7 mouse cellular contexts compared by ENCODE assay signal in the genomic region with DNA sequence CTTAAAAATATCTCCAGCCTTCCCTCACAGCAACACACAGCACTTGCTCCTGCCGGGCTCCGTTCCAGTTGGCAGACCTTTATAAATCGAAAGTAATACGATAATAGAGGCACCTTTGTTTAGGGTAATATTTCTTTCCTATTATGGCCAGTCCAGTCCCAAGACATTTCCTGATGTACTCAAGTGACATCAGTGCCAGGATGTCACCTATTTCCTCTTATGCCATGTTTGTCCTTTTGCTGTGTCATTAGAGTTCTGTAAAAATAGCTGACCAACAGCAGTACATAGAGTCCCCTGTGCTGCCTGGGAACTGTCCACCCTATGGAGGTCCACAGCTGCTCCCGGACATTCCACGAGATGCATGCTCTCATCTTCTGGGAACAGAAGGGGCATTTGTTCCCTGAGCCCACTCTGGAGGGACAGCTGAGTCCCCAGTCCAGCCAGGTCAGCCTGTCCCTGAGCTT.
A peak's percentile ranks its signal among the peaks of the same experiment; 100 is the strongest.
DNase-seq lines count a peak whose midpoint lies in the region; ATAC-seq lines count a peak whose summit lies in the region.

No protein-coding gene starts in this region.

- no peak overlapping the region for H3K4me2 ChIP-seq in neural tube, embryonic 11.5 days (ENCODE audit: low read depth)

- H3K27ac ChIP-seq in neural tube, embryonic 11.5 days (ENCODE audit: low read depth, low read length): 0 out of 2 replicates have a peak overlapping the region, but pooled peaks have one; percentile 21
- peak overlapping the region; percentile 19; the same call in 1 of the 2 replicates for H3K27ac ChIP-seq in heart, embryonic 10.5 days

- H3K4me1 ChIP-seq in neural tube, embryonic 11.5 days (ENCODE audit: control insufficient read depth, insufficient read depth, low read length): no peaks in the 10 kb centered on the region
- H3K4me1 ChIP-seq in heart, embryonic 10.5 days: peaks cover 22% of the 10 kb centered on the region

- no peak for DNase-seq in neural tube, embryonic 11.5 days (ENCODE audit: low spot score)
- no peak for DNase-seq in neural tube, embryonic 10.5 days (ENCODE audit: extremely low spot score, low spot score)
- no peak for DNase-seq in heart, embryonic 10.5 days (ENCODE audit: low spot score)
- DNase-seq in kidney, postnatal 14 days: peak; percentile 51
- peak; percentile 80 for DNase-seq in skeletal muscle tissue, adult 2 months (ENCODE audit: low read depth, low spot score)
- no peak for DNase-seq in thymus, postnatal 36 days
- no peak for DNase-seq in spleen, postnatal 14 days (ENCODE audit: low spot score in 2 of 2)

- 66% methylated on average over 6 of the region's 6 CpGs for WGBS in neural tube, embryonic 11.5 days
- WGBS in heart, embryonic 10.5 days: 63% methylated on average over 6 of the region's 6 CpGs

- no peaks in the 10 kb centered on the region for H3K27me3 ChIP-seq in neural tube, embryonic 11.5 days (ENCODE audit: control insufficient read depth, insufficient read depth, low read length)
- H3K27me3 ChIP-seq in heart, embryonic 10.5 days (ENCODE audit: insufficient read depth, poor library complexity, severe bottlenecking): no peaks in the 10 kb centered on the region

- ATAC-seq in neural tube, embryonic 11.5 days (ENCODE audit: insufficient read depth, low FRiP score, low TSS enrichment): no peak

- H3K36me3 ChIP-seq in neural tube, embryonic 11.5 days (ENCODE audit: control insufficient read depth, insufficient read depth, low read length): no peaks in the 10 kb centered on the region
- H3K36me3 ChIP-seq in heart, embryonic 10.5 days: no peaks in the 10 kb centered on the region

- H3K4me3 ChIP-seq in neural tube, embryonic 11.5 days (ENCODE audit: low read depth, low read length): no peak overlapping the region
- H3K4me3 ChIP-seq in heart, embryonic 10.5 days: no peak overlapping the region

- no peaks in the 10 kb centered on the region for H3K9me3 ChIP-seq in neural tube, embryonic 11.5 days (ENCODE audit: control insufficient read depth, low read length)
- H3K9me3 ChIP-seq in heart, embryonic 10.5 days: no peaks in the 10 kb centered on the region

- H3K9ac ChIP-seq in neural tube, embryonic 11.5 days (ENCODE audit: low read length): no peak overlapping the region

Comparison
In these comparisons a context has a peak if more than half of its experiments do, and no peak if none do; other contexts are left out.
1. DNase-seq: peak in kidney, postnatal 14 days (single experiment) and skeletal muscle tissue, adult 2 months (single experiment); none in neural tube, embryonic 11.5 days (single experiment), neural tube, embryonic 10.5 days (single experiment), heart, embryonic 10.5 days (single experiment), thymus, postnatal 36 days (0 of 2) and spleen, postnatal 14 days (0 of 2).